Mouse (Mus musculus): ENCODE measurements at regions not wholly inside any gene's neighbourhood (a gene's known extent, or its start where the extent isn't known, plus 50 kb on each side); places are given as distances from the start of the nearest gene placed in this dataset.

DNA sequence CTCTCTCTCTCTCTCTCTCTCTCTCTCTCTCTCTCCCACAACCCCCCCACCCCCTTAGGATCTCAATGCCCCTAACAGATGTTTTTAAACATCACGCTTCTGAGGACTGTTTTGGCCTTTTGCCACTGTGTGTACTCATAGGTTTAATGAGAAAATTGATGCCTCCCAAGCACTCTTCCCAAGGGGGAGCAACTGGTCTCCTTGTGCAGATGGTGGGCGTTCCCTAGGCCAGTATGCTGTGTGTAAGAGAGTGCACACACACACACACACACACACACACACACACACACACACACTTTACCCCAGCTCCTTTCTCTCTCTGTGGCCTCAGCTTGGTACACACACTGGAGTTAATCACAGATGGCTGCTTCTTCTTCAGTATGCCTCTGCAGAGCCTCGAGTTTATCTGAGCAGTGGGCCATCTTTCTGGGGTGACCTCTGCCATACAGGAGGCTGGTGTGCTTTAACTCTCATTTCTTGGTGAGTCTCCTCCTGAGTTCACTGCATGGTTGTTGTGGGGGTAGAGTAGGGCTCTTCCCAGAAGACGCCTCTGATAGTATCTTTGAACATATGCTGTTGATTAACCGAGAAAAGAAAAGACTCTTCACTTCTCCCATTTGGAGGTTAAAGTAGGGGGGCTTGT, 236.2 kb upstream of the Jade1 start:
- Histone ChIP-seq H3K27me3 (no peaks in the 10 kb centered on the region), H3K27ac (no peak overlapping the region), H3K9me3 (replicated peaks) (no peaks in the 10 kb centered on the region; the same call in 1 of the 2 replicates), H3K4me1 (replicated peaks) (no peaks in the 10 kb centered on the region), H3K36me3 (no peaks in the 10 kb centered on the region), H3K4me3 (no peak overlapping the region), H3K9ac (no peak overlapping the region), H3K4me2 (no peak overlapping the region)
- WGBS, result 54% methylated on average over 5 of the region's 5 CpGs
- ATAC-seq (replicated peaks; ENCODE audit: insufficient number of reproducible peaks, insufficient read depth, low FRiP score, low read depth), result no peak

DNA sequence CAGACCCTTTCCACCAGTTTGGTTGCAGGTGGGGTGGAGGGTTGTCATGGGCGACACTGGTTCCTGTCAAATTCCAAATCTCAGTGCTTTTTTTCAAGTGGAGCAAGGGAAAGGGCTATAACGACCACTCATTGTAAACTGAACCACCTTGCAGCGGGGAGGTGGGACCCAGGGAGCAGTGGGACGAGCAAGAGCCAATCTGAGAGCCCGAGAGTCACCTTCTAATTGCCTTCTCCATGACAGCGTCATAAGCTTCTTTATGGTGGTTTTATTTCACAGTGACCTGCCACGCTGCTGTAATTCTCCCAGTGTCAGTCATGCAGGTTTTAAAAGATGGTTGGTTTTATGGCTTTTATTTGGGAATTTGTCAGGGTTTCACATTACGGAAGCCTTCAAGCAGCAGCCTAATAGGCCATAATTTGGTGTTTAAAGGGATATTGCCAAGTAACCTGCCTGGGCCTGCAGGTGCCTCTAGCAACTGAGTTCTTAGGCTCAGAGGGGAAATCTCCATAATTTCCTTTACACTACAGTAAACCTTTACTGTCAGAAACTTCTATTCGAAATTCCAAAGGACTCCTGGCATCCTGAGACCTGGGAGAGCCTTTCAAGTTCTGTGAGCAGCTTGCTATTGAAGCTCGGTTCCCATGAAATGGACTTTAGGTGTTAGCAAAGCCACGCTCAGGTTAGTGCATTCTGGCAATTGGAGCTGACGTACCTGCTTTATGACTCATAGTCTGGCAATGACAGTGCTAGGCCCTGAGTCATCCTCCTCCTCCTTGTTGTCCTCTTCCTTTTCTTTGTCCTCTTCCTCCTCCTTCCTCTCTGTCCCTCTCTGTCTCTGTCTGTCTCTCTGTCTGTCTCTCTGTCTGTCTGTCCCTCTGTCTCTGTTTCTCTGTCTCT, 235.6 kb upstream of the Pgrmc2 start:
- Histone ChIP-seq H3K4me1 (replicated peaks) (no peaks in the 10 kb centered on the region), H3K27me3 (no peaks in the 10 kb centered on the region), H3K36me3 (no peaks in the 10 kb centered on the region), H3K27ac (no peak overlapping the region), H3K9me3 (replicated peaks) (no peaks in the 10 kb centered on the region), H3K4me2 (no peak overlapping the region), H3K4me3 (no peak overlapping the region), H3K9ac (no peak overlapping the region)
- ATAC-seq (replicated peaks; ENCODE audit: insufficient number of reproducible peaks, insufficient read depth, low FRiP score, low read depth), result no peak
- WGBS, result 74% methylated on average over 12 of the region's 12 CpGs

DNA sequence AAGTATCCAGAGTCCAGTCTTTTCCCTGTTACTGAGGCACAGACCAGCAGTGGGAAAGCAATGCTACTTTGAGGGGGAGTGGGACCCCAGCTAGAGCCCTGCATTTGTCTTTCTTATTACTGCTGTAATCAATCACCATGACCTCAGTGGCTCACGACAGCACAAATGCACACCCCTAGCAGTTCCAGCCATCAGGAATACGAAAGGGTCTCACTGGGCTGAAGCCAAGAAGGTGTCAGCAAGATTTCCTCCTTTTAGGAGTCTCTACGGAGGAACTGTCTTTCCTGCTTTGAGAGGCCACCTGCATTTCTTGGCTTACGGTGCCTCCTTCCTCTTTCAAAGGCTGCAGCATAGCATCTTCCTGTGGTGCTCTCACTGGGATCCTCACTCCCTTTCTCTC, 234.3 kb upstream of the Pgrmc2 start:
- Histone ChIP-seq H3K4me1 (replicated peaks) (no peaks in the 10 kb centered on the region), H3K9me3 (replicated peaks) (no peaks in the 10 kb centered on the region), H3K27me3 (no peaks in the 10 kb centered on the region), H3K4me2 (no peak overlapping the region), H3K27ac (no peak overlapping the region), H3K4me3 (no peak overlapping the region), H3K9ac (no peak overlapping the region), H3K36me3 (no peaks in the 10 kb centered on the region)
- WGBS, result 45% methylated on average over 4 of the region's 4 CpGs
- ATAC-seq (replicated peaks; ENCODE audit: insufficient number of reproducible peaks, insufficient read depth, low FRiP score, low read depth), result no peak

DNA sequence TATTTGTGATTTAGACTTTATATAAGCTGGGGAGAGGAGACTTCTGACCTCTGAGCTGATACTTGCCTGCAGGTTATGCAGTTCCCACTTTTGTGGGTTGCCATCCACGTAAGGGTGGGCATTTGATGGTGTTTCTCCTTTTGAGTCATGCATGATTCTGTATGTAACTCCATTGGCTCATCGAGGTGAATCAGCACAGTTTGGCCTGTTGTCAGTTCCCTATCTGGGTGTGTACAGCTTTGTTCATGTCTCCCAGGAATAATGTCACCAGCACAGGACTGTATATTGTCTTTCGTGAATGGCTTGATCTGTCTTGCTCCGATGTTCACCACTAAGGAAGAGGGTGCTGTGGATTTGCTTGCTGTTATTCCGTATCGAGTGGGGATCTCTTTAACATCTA, 229.6 kb upstream of the Pgrmc2 start:
- Histone ChIP-seq H3K9ac (no peak overlapping the region), H3K4me2 (no peak overlapping the region), H3K27ac (no peak overlapping the region), H3K4me3 (no peak overlapping the region), H3K4me1 (replicated peaks) (no peaks in the 10 kb centered on the region), H3K9me3 (replicated peaks) (no peaks in the 10 kb centered on the region), H3K36me3 (no peaks in the 10 kb centered on the region), H3K27me3 (no peaks in the 10 kb centered on the region)
- WGBS, result 85% methylated on average over 6 of the region's 6 CpGs
- ATAC-seq (replicated peaks; ENCODE audit: insufficient number of reproducible peaks, insufficient read depth, low FRiP score, low read depth), result no peak

DNA sequence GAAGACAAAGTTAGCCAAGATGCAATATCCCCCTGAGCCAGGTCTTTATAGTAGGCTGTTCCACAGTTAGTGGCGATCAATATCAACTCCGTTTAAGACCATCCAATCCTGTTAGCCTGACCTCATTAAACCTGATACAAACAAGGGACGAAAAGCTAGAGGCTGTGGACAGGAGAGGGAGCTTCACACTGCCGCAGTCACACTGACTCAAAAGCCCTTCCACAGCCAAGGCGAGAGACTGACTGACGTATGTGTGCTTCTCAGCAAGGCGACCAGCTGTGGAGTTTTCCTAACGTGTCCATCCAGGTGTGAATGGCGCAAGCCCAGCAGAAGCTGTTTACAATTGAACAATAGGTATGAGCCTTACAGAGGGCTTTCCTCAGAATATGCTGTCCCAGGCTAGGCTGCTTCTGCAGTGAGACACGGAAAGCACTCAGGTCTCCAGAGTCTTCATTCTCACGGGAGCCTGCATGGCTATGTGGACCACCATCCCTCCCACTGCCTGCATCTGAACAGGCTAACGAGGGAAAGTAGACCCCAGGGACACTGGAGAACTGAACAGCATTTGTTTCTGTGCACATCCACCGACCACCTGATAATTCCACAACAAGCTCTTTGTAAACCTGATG, 224.7 kb upstream of the Pgrmc2 start:
- WGBS, result 69% methylated on average over 13 of the region's 13 CpGs

GRCm38 (mm10) chr3:41302805-41303204, 220.0 kb upstream of the Pgrmc2 start:
- H3K4me3 ChIP-seq, result no peak overlapping the region
- H3K4me2 ChIP-seq, result no peak overlapping the region
- no peaks in the 10 kb centered on the region for H3K27me3 ChIP-seq
- no peaks in the 10 kb centered on the region for H3K9me3 ChIP-seq (replicated peaks)
- no peak overlapping the region for H3K9ac ChIP-seq
- ATAC-seq (replicated peaks; ENCODE audit: insufficient number of reproducible peaks, insufficient read depth, low FRiP score, low read depth), result no peak
- whole genome bisulfite sequencing, result 76% methylated on average over 3 of the region's 3 CpGs
- no peaks in the 10 kb centered on the region for H3K36me3 ChIP-seq
- no peak overlapping the region for H3K27ac ChIP-seq
- H3K4me1 ChIP-seq (replicated peaks), result no peaks in the 10 kb centered on the region

More for the DNA sequence above, 224.7 kb upstream of the Pgrmc2 start:
- Histone ChIP-seq H3K9me3 (replicated peaks) (no peaks in the 10 kb centered on the region), H3K4me3 (no peak overlapping the region), H3K4me1 (replicated peaks) (no peaks in the 10 kb centered on the region), H3K36me3 (no peaks in the 10 kb centered on the region), H3K9ac (no peak overlapping the region), H3K27me3 (no peaks in the 10 kb centered on the region), H3K4me2 (no peak overlapping the region), H3K27ac (no peak overlapping the region)
- no peak for ATAC-seq (replicated peaks; ENCODE audit: insufficient number of reproducible peaks, insufficient read depth, low FRiP score, low read depth)

GRCm38 (mm10) chr3:41298776-41299175, 215.9 kb upstream of the Pgrmc2 start:
- Histone ChIP-seq H3K27me3 (no peaks in the 10 kb centered on the region), H3K9ac (no peak overlapping the region), H3K4me2 (no peak overlapping the region), H3K9me3 (replicated peaks) (no peaks in the 10 kb centered on the region), H3K27ac (no peak overlapping the region), H3K4me3 (no peak overlapping the region), H3K4me1 (replicated peaks) (peaks cover 18% of the 10 kb centered on the region), H3K36me3 (no peaks in the 10 kb centered on the region)
- WGBS, result 60% methylated on average over 4 of the region's 4 CpGs
- no peak for ATAC-seq (replicated peaks; ENCODE audit: insufficient number of reproducible peaks, insufficient read depth, low FRiP score, low read depth)

GRCm38 (mm10) chr3:41296152-41296809, 213.4 kb upstream of the Pgrmc2 start:
- Histone ChIP-seq H3K27ac (no peak overlapping the region), H3K36me3 (no peaks in the 10 kb centered on the region), H3K9me3 (replicated peaks) (no peaks in the 10 kb centered on the region), H3K27me3 (no peaks in the 10 kb centered on the region), H3K4me3 (no peak overlapping the region), H3K4me1 (replicated peaks) (peaks cover 18% of the 10 kb centered on the region), H3K4me2 (no peak overlapping the region), H3K9ac (no peak overlapping the region)
- no peak for ATAC-seq (replicated peaks; ENCODE audit: insufficient number of reproducible peaks, insufficient read depth, low FRiP score, low read depth)
- 75% methylated on average over 11 of the region's 11 CpGs for WGBS

GRCm38 (mm10) chr3:41295150-41295549, 212.3 kb upstream of the Pgrmc2 start:
- H3K27me3 ChIP-seq, result no peaks in the 10 kb centered on the region
- H3K9me3 ChIP-seq (replicated peaks), result no peaks in the 10 kb centered on the region
- no peak overlapping the region for H3K4me3 ChIP-seq
- ATAC-seq (replicated peaks; ENCODE audit: insufficient number of reproducible peaks, insufficient read depth, low FRiP score, low read depth), result peak; percentile 79
- no peak overlapping the region for H3K9ac ChIP-seq
- peak overlapping the region; percentile 50 for H3K27ac ChIP-seq
- H3K4me2 ChIP-seq, result no peak overlapping the region
- H3K4me1 ChIP-seq (replicated peaks), result peaks cover 18% of the 10 kb centered on the region
- H3K36me3 ChIP-seq, result no peaks in the 10 kb centered on the region
- WGBS, result 32% methylated on average over 8 of the region's 8 CpGs

GRCm38 (mm10) chr3:41290535-41291307, 207.9 kb upstream of the Pgrmc2 start:
- Histone ChIP-seq H3K36me3 (no peaks in the 10 kb centered on the region), H3K9ac (no peak overlapping the region), H3K4me2 (no peak overlapping the region), H3K9me3 (replicated peaks) (no peaks in the 10 kb centered on the region), H3K27ac (no peak overlapping the region), H3K27me3 (no peaks in the 10 kb centered on the region), H3K4me1 (replicated peaks) (peaks cover 9% of the 10 kb centered on the region), H3K4me3 (no peak overlapping the region)
- no peak for ATAC-seq (replicated peaks; ENCODE audit: insufficient number of reproducible peaks, insufficient read depth, low FRiP score, low read depth)
- 70% methylated on average over 11 of the region's 11 CpGs for WGBS

All from heart, embryonic 15.5 days (tissue).